Mouse (Mus musculus) retina, postnatal 7 days (tissue): Measurements from ENCODE around the gene Mad1l1.

ENCODE experiments used
- DNase-seq: peaks from one replicate; pipeline ENCODE4 v3.0.0-alpha.2; 2012; ENCODE audit warnings: low read depth, low spot score

Mad1l1 gene

GRCm38 (mm10) chr5:139959741-139960140, 361.6 kb downstream of the Mad1l1 start:
- DNase-seq: no peak
